Mouse (Mus musculus) c-Kit-positive CD71-positive TER-119-positive erythroid progenitor cells, embryonic 14.5 days (primary cell): ENCODE data around the gene Cmtm7.
A peak's percentile ranks its signal among the peaks of the same experiment; 100 is the strongest.

Source experiments
- DNase-seq: peaks from one replicate; pipeline ENCODE4 v3.0.0-alpha.2; 2013; ENCODE audit warnings: low spot score

The Cmtm7 gene

GRCm38 (mm10) chr9:114794491-114794890 lies 12.8 kb upstream of the Cmtm7 start:
- DNase-seq = no peak

GRCm38 (mm10) chr9:114793764-114794295 lies 12.2 kb upstream of the Cmtm7 start:
- DNase-seq = no peak

- no peak for DNase-seq
Observed at GRCm38 (mm10) chr9:114789989-114790388, 8.3 kb upstream of the Cmtm7 start.

GRCm38 (mm10) chr9:114789557-114789956 lies 7.9 kb upstream of the Cmtm7 start:
- DNase-seq = no peak

GRCm38 (mm10) chr9:114788697-114789096 lies 7.0 kb upstream of the Cmtm7 start:
- DNase-seq = peak; percentile 31

- DNase-seq = no peak
Observed at GRCm38 (mm10) chr9:114787716-114788115, 6.1 kb upstream of the Cmtm7 start.

- no peak for DNase-seq
Observed at GRCm38 (mm10) chr9:114787134-114787533, 5.5 kb upstream of the Cmtm7 start.

GRCm38 (mm10) chr9:114785432-114786125 lies 3.9 kb upstream of the Cmtm7 start:
- DNase-seq = no peak

GRCm38 (mm10) chr9:114780746-114781525 lies 720 bp downstream of the Cmtm7 start:
- DNase-seq = peak; percentile 12

GRCm38 (mm10) chr9:114779984-114780745 lies 1.5 kb downstream of the Cmtm7 start:
- no peak for DNase-seq

GRCm38 (mm10) chr9:114778877-114779276 lies 2.8 kb downstream of the Cmtm7 start:
- no peak for DNase-seq

- no peak for DNase-seq
Observed at GRCm38 (mm10) chr9:114778047-114778390, 3.6 kb downstream of the Cmtm7 start.

- DNase-seq = no peak
Observed at GRCm38 (mm10) chr9:114777178-114778046, 4.2 kb downstream of the Cmtm7 start.

- DNase-seq = no peak
Observed at GRCm38 (mm10) chr9:114776361-114776760, 5.3 kb downstream of the Cmtm7 start.

- DNase-seq = no peak
Observed at GRCm38 (mm10) chr9:114775272-114775671, 6.4 kb downstream of the Cmtm7 start.

- no peak for DNase-seq
Observed at GRCm38 (mm10) chr9:114774629-114775028, 7.0 kb downstream of the Cmtm7 start.

GRCm38 (mm10) chr9:114771565-114771964 lies 10.1 kb downstream of the Cmtm7 start:
- DNase-seq = no peak

- no peak for DNase-seq
Observed at GRCm38 (mm10) chr9:114770224-114770623, 11.4 kb downstream of the Cmtm7 start.

GRCm38 (mm10) chr9:114768066-114768465 lies 13.6 kb downstream of the Cmtm7 start:
- DNase-seq = no peak

- no peak for DNase-seq
Observed at GRCm38 (mm10) chr9:114767507-114767906, 14.1 kb downstream of the Cmtm7 start.

GRCm38 (mm10) chr9:114767030-114767429 lies 14.6 kb downstream of the Cmtm7 start:
- DNase-seq = no peak

GRCm38 (mm10) chr9:114763341-114763740 lies 18.3 kb downstream of the Cmtm7 start:
- DNase-seq = no peak
